Mouse (Mus musculus) stomach, postnatal 0 days (tissue): ENCODE measurements around the gene Marveld1.

Experiments used
- CTCF ChIP-seq: IDR thresholded peaks from 2 replicates; pipeline ENCODE4 v1.5.1; 2016; ENCODE audit warnings: antibody characterized with exemption, low read depth, mild to moderate bottlenecking, moderate library complexity
- EP300 ChIP-seq: optimal IDR thresholded peaks from 2 replicates; pipeline ENCODE3; 2016; ENCODE audit warnings: antibody characterized with exemption

- TF ChIP-seq CTCF = no peak
- no peak for TF ChIP-seq EP300
Measured at GRCm38 (mm10) chr19:42118596-42118995, 28.6 kb upstream of the Marveld1 start.
